Mouse (Mus musculus) forebrain, embryonic 10.5 days (tissue): ENCODE data around the gene Rnf141. TPM values are rescaled to one million over a fixed set of nuclear protein-coding genes. Genes with fewer than 3 reads are reported as not detected.
A peak's percentile ranks its signal among the peaks of the same experiment; 100 is the strongest.

Experiments
- DNase-seq: peaks from one replicate; pipeline ENCODE4 v3.0.0-alpha.2; 2017; ENCODE audit warnings: low spot score; ENCODE audit errors: extremely low spot score
- H3K27ac ChIP-seq: fragments of 300-500 bp; sonication (generic); 2 replicates; pipeline ENCODE4 v1.5.1; 2016; ENCODE audit warnings: mild to moderate bottlenecking
- H3K27me3 ChIP-seq: fragments of 300-500 bp; sonication (generic); 2 replicates; pipeline ENCODE4 v1.6.1; 2016; ENCODE audit warnings: mild to moderate bottlenecking; ENCODE audit not compliant: poor library complexity, severe bottlenecking
- H3K36me3 ChIP-seq: fragments of 300-500 bp; sonication (generic); replicated peaks from 2 replicates; pipeline ENCODE4 v1.6.1; 2016; ENCODE audit warnings: mild to moderate bottlenecking, moderate library complexity
- H3K4me1 ChIP-seq: fragments of 300-500 bp; sonication (generic); 2 replicates; pipeline ENCODE4 v1.6.1; 2016
- H3K4me3 ChIP-seq: fragments of 300-500 bp; sonication (generic); 2 replicates; pipeline ENCODE4 v1.5.1; 2016; ENCODE audit warnings: mild to moderate bottlenecking, moderate library complexity
- H3K9me3 ChIP-seq: fragments of 300-500 bp; sonication (generic); 2 replicates; pipeline ENCODE4 v1.6.1; 2016; ENCODE audit warnings: mild to moderate bottlenecking, moderate library complexity
- WGBS: fragments of 180-500 bp; shearing (Covaris S2); methylation state at CpG from one replicate; pipeline ENCODE4 v1.1.7; 2016; 5-methylcytosine and 5-hydroxymethylcytosine counted together
- polyA plus RNA-seq: library from polyadenylated mRNA; unstranded; fragments of >200 nt; fragmentation: Nextera tagmentation; extraction: Ambion mirVana; gene quantifications from 2 replicates; pipeline ENCODE4 v1.2.1, GENCODE M21; 2016

Rnf141 gene
- polyA plus RNA-seq, 1 experiment from 2014 or later, result 25.0 TPM

- Histone ChIP-seq H3K4me1 (peaks cover 44% of the 10 kb centered on the region), H3K27me3 (no peaks in the 10 kb centered on the region), H3K4me3 (no peak overlapping the region), H3K9me3 (no peaks in the 10 kb centered on the region), H3K27ac (no peak overlapping the region), H3K36me3 (no peaks in the 10 kb centered on the region)
- DNase-seq, result no peak
- WGBS, result 85% methylated on average over 7 of the region's 7 CpGs
Measured at GRCm38 (mm10) chr7:110782135-110782534, 62.1 kb downstream of the Rnf141 start.

GRCm38 (mm10) chr7:110781231-110781711 is 63.0 kb downstream of the Rnf141 start:
- Histone ChIP-seq H3K4me1 (peaks cover 49% of the 10 kb centered on the region), H3K27ac (no peak overlapping the region), H3K36me3 (no peaks in the 10 kb centered on the region), H3K9me3 (no peaks in the 10 kb centered on the region), H3K4me3 (no peak overlapping the region), H3K27me3 (no peaks in the 10 kb centered on the region)
- DNase-seq, result no peak
- 85% methylated on average over 2 of the region's 2 CpGs for WGBS

DNA sequence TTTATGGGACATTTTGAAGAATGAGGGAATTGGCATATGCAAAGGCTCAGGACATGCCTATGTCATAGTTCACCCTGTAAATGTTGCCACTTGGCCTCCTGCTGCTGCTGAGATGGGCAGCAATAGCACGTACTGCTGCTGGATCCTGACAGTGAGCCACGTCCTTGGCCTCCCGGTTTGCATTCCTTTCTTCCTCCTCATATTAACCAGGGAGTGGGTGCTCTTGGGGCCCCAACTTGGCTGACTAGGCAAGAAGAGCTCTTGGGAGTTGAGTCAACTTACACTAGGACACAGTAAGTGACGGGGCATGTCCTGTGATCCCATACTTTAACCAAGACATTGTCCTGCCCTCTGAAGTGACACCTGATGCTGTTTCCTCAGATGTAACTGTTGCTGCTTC is 63.7 kb downstream of the Rnf141 start:
- Histone ChIP-seq H3K27ac (no peak overlapping the region), H3K4me1 (peaks cover 41% of the 10 kb centered on the region), H3K36me3 (no peaks in the 10 kb centered on the region), H3K4me3 (no peak overlapping the region), H3K9me3 (no peaks in the 10 kb centered on the region), H3K27me3 (no peaks in the 10 kb centered on the region)
- WGBS, result 82% methylated on average over 4 of the region's 4 CpGs
- no peak for DNase-seq

DNA sequence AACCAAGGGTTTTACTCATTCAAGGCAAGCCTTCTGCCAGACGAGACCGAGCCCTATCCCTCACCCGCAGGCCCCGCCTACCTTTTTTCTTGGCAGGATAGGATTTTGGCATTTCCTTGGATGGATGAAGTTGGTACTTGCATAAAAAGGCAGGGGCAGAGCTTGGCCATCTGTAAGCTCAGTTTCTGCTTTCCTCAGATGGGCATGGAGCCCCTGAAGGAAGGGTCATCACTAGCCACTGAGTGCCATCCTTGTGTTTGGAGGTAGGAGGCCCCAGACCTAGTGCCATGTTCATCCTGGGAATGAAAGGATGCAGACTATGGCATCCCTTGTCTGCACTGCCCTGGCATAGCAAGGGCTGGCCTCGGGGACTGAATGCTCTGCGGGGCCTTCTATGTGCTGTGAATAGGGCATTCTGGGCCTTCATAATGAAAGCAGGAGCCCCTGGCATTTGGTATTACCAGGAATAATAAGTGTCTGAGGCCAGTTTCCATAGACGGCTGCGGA is 64.6 kb downstream of the Rnf141 start:
- H3K27me3 ChIP-seq, result no peaks in the 10 kb centered on the region
- no peak overlapping the region for H3K4me3 ChIP-seq
- no peak overlapping the region for H3K27ac ChIP-seq
- H3K4me1 ChIP-seq, result peaks cover 33% of the 10 kb centered on the region
- H3K36me3 ChIP-seq, result no peaks in the 10 kb centered on the region
- no peak for DNase-seq
- 87% methylated on average over 8 of the region's 8 CpGs for WGBS
- H3K9me3 ChIP-seq, result no peaks in the 10 kb centered on the region

DNA sequence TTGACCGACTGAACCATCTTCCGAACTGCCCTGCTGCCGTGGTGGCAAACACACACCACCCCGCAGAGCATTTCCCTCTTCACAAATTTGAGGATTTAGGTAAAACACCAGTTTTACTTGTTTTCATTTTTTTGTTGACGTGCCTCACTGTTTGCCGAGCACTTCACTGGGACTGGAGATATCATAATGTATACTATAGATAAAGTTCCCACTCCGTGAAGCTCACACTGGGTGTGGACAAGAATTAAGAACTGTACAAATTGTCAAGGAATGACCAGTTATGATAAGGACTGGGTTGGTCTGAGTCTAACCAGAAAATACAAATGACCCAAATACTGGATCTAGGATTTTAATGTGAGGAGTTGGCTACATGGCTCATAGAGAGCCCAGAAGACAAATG is 65.3 kb downstream of the Rnf141 start:
- Histone ChIP-seq H3K4me3 (no peak overlapping the region), H3K27ac (no peak overlapping the region), H3K27me3 (peaks cover 4% of the 10 kb centered on the region; the same call in 1 of the 2 replicates), H3K9me3 (no peaks in the 10 kb centered on the region), H3K36me3 (no peaks in the 10 kb centered on the region), H3K4me1 (peaks cover 33% of the 10 kb centered on the region)
- no peak for DNase-seq
- WGBS, result 93% methylated on average over 7 of the region's 7 CpGs

DNA sequence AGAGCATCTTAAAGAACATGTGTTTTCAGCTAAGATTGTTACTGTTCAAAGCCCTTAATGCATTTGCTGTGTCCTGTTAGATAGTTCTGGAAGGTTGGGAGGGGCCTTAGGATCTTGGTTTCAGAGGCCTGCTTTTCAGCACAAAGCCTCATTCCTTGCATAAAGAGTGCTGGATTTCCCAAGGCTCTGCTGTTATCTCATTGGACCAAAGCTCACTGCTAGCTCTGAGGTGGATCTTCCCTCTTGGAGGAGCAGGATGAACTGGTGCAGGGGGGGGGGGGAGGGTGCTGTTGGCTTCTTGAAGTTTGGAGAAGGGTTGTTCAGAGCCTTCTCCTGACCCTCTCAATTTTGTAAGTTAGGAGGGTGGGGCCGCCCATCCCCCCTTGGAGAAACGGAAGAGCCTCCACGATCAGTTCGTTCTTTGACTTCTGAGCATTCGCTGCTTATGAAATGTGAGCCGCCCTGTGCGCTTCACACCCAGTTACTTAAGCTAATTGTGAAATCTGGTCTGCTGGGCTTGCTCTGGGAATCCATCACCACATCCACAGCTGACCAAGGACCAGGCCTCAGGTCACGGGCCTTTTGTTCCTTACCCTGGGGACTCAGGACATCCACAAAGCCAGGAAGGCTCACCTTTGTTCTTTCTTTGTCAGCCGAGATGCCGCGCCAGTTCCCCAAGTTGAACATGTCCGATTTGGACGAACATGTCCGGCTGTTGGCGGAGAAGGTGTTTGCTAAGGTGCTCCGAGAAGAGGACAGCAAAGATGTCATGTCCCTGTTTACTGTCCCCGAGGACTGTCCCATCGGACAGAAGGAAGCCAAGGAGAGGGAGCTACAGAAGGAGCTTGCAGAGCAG is 66.9 kb downstream of the Rnf141 start:
- no peak for DNase-seq
- Histone ChIP-seq H3K27ac (no peak overlapping the region), H3K4me1 (peaks cover 31% of the 10 kb centered on the region), H3K27me3 (peaks cover 7% of the 10 kb centered on the region; the same call in 1 of the 2 replicates), H3K36me3 (no peaks in the 10 kb centered on the region), H3K9me3 (no peaks in the 10 kb centered on the region), H3K4me3 (no peak overlapping the region)
- WGBS, result 87% methylated on average over 18 of the region's 18 CpGs

- Histone ChIP-seq H3K27me3 (peaks cover 23% of the 10 kb centered on the region), H3K4me3 (no peak overlapping the region), H3K4me1 (peaks cover 23% of the 10 kb centered on the region), H3K9me3 (no peaks in the 10 kb centered on the region), H3K27ac (0 out of 2 replicates have a peak overlapping the region, but pooled peaks have one; percentile 51), H3K36me3 (no peaks in the 10 kb centered on the region)
- DNase-seq, result no peak
- 85% methylated on average over 8 of the region's 8 CpGs for WGBS
Measured at GRCm38 (mm10) chr7:110774674-110775073, 69.6 kb downstream of the Rnf141 start.

DNA sequence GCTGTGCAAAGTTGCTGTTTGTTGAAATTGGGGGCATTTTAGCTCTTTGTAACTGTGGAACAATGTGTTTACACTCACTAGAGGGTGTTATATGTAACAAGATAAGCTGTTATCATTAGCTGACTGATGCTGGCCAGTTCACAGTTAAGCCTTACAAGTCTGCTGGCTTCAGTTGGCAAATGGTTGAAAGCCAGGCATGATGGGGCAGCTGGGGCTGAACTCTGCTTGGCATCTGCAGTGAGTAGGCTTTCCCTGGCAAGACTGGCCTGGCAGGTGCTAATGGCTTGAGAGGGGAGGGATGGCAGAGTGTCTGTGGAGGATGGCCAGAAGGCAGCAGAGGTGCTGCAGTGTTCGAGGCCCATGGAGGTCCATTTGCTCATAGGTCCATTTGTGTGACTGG is 70.2 kb downstream of the Rnf141 start:
- H3K27ac ChIP-seq, result peak overlapping the region; percentile 51; the same call in 1 of the 2 replicates
- 100% methylated on average over 1 of the region's 1 CpGs for WGBS
- peaks cover 25% of the 10 kb centered on the region for H3K4me1 ChIP-seq
- no peaks in the 10 kb centered on the region for H3K9me3 ChIP-seq
- no peak overlapping the region for H3K4me3 ChIP-seq
- no peaks in the 10 kb centered on the region for H3K36me3 ChIP-seq
- H3K27me3 ChIP-seq, result peaks cover 29% of the 10 kb centered on the region
- DNase-seq, result no peak

DNA sequence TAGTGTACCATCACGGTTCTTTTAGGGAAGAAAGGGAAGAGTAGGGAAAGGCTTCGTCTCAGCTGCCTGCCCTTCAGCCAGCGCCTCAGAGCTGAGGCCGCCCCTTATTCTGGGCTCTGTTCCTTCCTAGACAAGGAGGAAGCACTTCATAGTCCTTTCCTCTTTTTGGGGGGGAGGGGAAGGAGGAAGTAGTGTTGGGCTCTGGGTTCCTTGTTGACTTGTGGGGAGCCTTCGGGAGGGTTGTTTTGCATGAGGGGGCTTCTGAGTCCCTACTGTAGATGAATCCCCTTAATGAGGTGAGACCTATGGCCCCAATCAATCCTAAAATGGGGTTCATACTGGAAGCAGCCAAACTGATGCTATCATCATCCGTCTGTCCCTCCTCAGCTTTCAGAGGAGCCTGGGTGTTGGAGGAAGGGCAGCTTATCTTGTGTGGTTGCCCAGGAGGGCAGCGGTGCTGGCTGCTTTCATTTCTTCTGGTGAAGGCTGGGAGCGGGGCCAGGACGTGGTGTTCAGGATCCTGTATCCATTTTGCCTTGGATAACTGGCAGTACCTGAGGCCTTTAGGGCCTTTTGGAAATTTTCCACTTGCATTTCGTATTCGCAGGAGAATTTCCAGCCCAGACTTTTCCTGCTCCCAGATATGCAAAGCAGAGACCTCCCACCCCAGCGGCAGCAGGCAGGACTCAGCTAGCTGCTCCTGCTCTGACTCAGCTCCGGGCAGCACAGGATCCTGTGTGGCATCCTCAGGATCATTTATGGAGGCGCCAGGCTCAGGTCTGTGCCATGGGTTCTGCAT is 70.9 kb downstream of the Rnf141 start:
- WGBS, result 48% methylated on average over 14 of the region's 14 CpGs
- H3K36me3 ChIP-seq, result no peaks in the 10 kb centered on the region

DNA sequence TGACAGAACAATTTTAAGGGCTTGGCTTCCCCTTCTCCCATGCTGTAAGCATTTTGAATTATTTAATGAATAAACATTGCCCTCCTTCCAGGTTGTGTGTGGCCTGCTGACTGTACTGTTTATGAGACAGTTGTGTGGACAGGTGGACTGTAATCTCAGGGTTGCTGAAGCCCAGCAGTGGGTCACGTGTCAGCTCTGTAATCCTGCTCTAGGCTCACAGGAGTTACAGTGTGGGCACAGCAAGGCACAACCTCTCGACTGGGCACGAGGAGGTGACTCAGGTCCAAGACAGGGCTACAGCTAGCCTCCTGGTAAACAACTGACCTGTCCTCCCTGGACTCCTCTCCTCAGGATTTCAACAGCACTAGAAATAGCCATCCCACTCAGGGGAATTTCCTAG is 71.9 kb downstream of the Rnf141 start:
- no peaks in the 10 kb centered on the region for H3K9me3 ChIP-seq
- H3K4me3 ChIP-seq, result no peak overlapping the region
- no peak overlapping the region for H3K27ac ChIP-seq
- H3K27me3 ChIP-seq, result peaks cover 46% of the 10 kb centered on the region
- no peak for DNase-seq
- WGBS, result 82% methylated on average over 3 of the region's 3 CpGs
- H3K36me3 ChIP-seq, result no peaks in the 10 kb centered on the region
- H3K4me1 ChIP-seq, result peaks cover 34% of the 10 kb centered on the region

More for the DNA sequence above, 70.9 kb downstream of the Rnf141 start:
- peaks cover 32% of the 10 kb centered on the region for H3K4me1 ChIP-seq
- H3K9me3 ChIP-seq, result no peaks in the 10 kb centered on the region
- no peak for DNase-seq
- H3K27ac ChIP-seq, result peak overlapping the region; percentile 51; the same call in 1 of the 2 replicates
- H3K4me3 ChIP-seq, result no peak overlapping the region
- H3K27me3 ChIP-seq, result peaks cover 36% of the 10 kb centered on the region

- H3K36me3 ChIP-seq, result no peaks in the 10 kb centered on the region
- H3K9me3 ChIP-seq, result no peaks in the 10 kb centered on the region
- H3K27ac ChIP-seq, result no peak overlapping the region
- 92% methylated on average over 4 of the region's 4 CpGs for WGBS
- peaks cover 28% of the 10 kb centered on the region for H3K4me1 ChIP-seq
- H3K27me3 ChIP-seq, result peaks cover 58% of the 10 kb centered on the region
- DNase-seq, result no peak
- H3K4me3 ChIP-seq, result no peak overlapping the region
Measured at GRCm38 (mm10) chr7:110770949-110771348, 73.3 kb downstream of the Rnf141 start.

DNA sequence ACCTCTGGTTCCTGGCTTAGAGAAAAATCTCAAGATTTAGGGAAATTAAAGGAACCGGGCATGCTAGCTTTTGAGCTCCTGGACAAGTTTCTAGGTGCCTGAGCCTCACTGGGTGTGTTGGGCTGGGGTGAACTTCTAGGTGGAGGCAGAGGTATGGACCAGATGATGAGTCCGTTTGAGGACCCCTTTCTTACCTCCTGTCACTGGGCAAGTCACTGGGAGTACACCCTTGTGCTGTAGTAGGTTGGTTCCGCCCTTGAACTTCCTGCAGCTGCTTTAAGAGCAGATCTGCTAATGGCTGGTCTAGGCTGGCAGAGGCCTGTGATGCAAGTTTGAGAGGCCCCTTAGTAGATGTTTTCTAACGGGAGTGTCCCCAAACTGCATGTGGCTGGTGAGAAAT is 75.2 kb downstream of the Rnf141 start:
- Histone ChIP-seq H3K27ac (peak overlapping the region; percentile 75; the same call in 1 of the 2 replicates), H3K4me1 (peaks cover 26% of the 10 kb centered on the region), H3K9me3 (no peaks in the 10 kb centered on the region), H3K27me3 (peaks cover 57% of the 10 kb centered on the region), H3K4me3 (peak overlapping the region; percentile 66), H3K36me3 (no peaks in the 10 kb centered on the region)
- WGBS, result 45% methylated on average over 4 of the region's 4 CpGs
- DNase-seq, result no peak
